In the genomic region with DNA sequence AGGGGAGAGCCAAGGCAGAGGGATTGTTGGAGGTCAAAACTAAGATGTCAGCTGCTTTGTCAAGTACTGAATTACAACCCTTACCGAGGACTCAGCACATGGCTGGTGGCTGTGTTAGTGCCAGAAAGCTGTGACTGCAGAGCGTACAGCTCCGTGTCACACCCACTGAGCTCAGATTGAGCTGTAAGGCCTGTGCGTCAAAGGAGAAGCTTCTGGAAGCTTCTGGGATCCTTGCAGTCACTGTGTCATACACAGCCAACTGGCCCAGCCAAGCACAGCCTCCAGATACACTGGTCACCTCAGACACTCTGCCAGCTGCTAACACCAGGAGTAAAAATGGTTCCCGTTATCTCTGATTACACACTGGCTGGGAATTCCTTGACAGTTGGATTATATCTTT, we compare ENCODE assay signal across 14 mouse cellular contexts. TPM values are rescaled to one million over a fixed set of nuclear protein-coding genes. Genes with fewer than 3 reads are reported as not detected.
DNase-seq lines count a peak whose midpoint lies in the region; ATAC-seq and TF ChIP-seq lines count a peak whose summit lies in the region.
"Had no signal": no experiment of that assay in that cellular context is flagged by ENCODE, and none has a peak within 500 bp of the region (broad histone marks: within the 10 kb centered on the region; RNA-seq: fewer than 3 reads in every experiment).

No protein-coding gene starts in this region.

- peak overlapping the region; percentile 74; the same call in 1 of the 2 replicates for H3K27ac ChIP-seq in hindbrain, embryonic 10.5 days
- H3K27ac ChIP-seq in hindbrain, embryonic 12.5 days: no peak overlapping the region
- H3K27ac ChIP-seq in embryonic fibroblast, embryonic 13.5 days (ENCODE audit: insufficient read depth, low read length): peak overlapping the region; percentile 100
- no peak overlapping the region for H3K27ac ChIP-seq in kidney, embryonic 16.5 days (ENCODE audit: low read length)
- H3K27ac ChIP-seq: midbrain, embryonic 13.5 days had no signal

- H3K4me1 ChIP-seq in hindbrain, embryonic 10.5 days (replicated peaks): peaks cover 40% of the 10 kb centered on the region
- peaks cover 21% of the 10 kb centered on the region for H3K4me1 ChIP-seq in hindbrain, embryonic 12.5 days
- H3K4me1 ChIP-seq in embryonic fibroblast, embryonic 13.5 days (ENCODE audit: control insufficient read depth, insufficient read depth, low read length): peaks cover 18% of the 10 kb centered on the region
- no peaks in the 10 kb centered on the region for H3K4me1 ChIP-seq in kidney, embryonic 16.5 days (ENCODE audit: insufficient read depth, low read length)
- H3K4me1 ChIP-seq: midbrain, embryonic 13.5 days had no signal

- no peak overlapping the region for H3K4me2 ChIP-seq in hindbrain, embryonic 12.5 days (replicated peaks)
- H3K4me2 ChIP-seq in kidney, embryonic 16.5 days (replicated peaks; ENCODE audit: low read depth, low read length): no peak overlapping the region
- H3K4me2 ChIP-seq: liver, embryonic 11.5 days; midbrain, embryonic 13.5 days had no signal

- H3K36me3 ChIP-seq in hindbrain, embryonic 10.5 days: no peaks in the 10 kb centered on the region
- H3K36me3 ChIP-seq in hindbrain, embryonic 12.5 days: no peaks in the 10 kb centered on the region
- no peaks in the 10 kb centered on the region for H3K36me3 ChIP-seq in kidney, embryonic 16.5 days (ENCODE audit: insufficient read depth, low read length)
- H3K36me3 ChIP-seq: midbrain, embryonic 13.5 days had no signal

- DNase-seq in hindbrain, embryonic 10.5 days (ENCODE audit: low spot score): no peak
- DNase-seq in heart, postnatal 10 days: peak; percentile 42 to 56
- peak; percentile 53 for DNase-seq in skeletal muscle tissue, adult 2 months (ENCODE audit: low read depth, low spot score)
- no peak for DNase-seq in left cerebral cortex, postnatal 36 days (ENCODE audit: low spot score in 2 of 2)
- DNase-seq: cerebellum, postnatal 25 days; lung, adult 2 months; retina, postnatal 1 day had no signal

- 92% methylated on average over 5 of the region's 5 CpGs for WGBS in hindbrain, embryonic 10.5 days
- WGBS in hindbrain, embryonic 12.5 days: 81% methylated on average over 5 of the region's 5 CpGs
- WGBS in kidney, embryonic 16.5 days: 64% methylated on average over 5 of the region's 5 CpGs

- intact Hi-C loops in heart, postnatal 10 days (cut with DNase I): no loop called here
- intact Hi-C loops in left cerebral cortex, postnatal 36 days (cut with DNase I): no loop called here

- no peak overlapping the region for H3K4me3 ChIP-seq in hindbrain, embryonic 10.5 days
- H3K4me3 ChIP-seq in hindbrain, embryonic 12.5 days: no peak overlapping the region
- no peak overlapping the region for H3K4me3 ChIP-seq in embryonic fibroblast, embryonic 13.5 days (ENCODE audit: insufficient read depth, low read length)
- no peak overlapping the region for H3K4me3 ChIP-seq in kidney, embryonic 16.5 days (ENCODE audit: low read length)
- H3K4me3 ChIP-seq: midbrain, embryonic 13.5 days; myocyte had no signal

- ATAC-seq in hindbrain, embryonic 12.5 days (ENCODE audit: low FRiP score): no peak
- no peak for ATAC-seq in kidney, embryonic 16.5 days (ENCODE audit: low FRiP score, low TSS enrichment)
- ATAC-seq: midbrain, embryonic 13.5 days had no signal

- no peak for TF ChIP-seq POLR2A in embryonic fibroblast, embryonic 13.5 days (IDR thresholded peaks at IDR 0.05; ENCODE audit: low read depth, low read length)

- H3K9me3 ChIP-seq in hindbrain, embryonic 10.5 days: no peaks in the 10 kb centered on the region
- no peaks in the 10 kb centered on the region for H3K9me3 ChIP-seq in hindbrain, embryonic 12.5 days (replicated peaks)
- H3K9me3 ChIP-seq in kidney, embryonic 16.5 days (ENCODE audit: low read length): no peaks in the 10 kb centered on the region
- H3K9me3 ChIP-seq: midbrain, embryonic 13.5 days had no signal

- H3K27me3 ChIP-seq in hindbrain, embryonic 10.5 days (ENCODE audit: insufficient read depth, poor library complexity, severe bottlenecking): 0 out of 2 replicates have a peak, but pooled peaks cover 3% of the 10 kb centered on the region
- no peaks in the 10 kb centered on the region for H3K27me3 ChIP-seq in hindbrain, embryonic 12.5 days
- H3K27me3 ChIP-seq in kidney, embryonic 16.5 days (ENCODE audit: insufficient read depth, low read length): no peaks in the 10 kb centered on the region
- H3K27me3 ChIP-seq: midbrain, embryonic 13.5 days had no signal

- TF ChIP-seq CTCF in embryonic fibroblast, embryonic 13.5 days (IDR thresholded peaks at IDR 0.05; ENCODE audit: borderline replicate concordance, insufficient read depth, low read length): no peak

- H3K9ac ChIP-seq in hindbrain, embryonic 12.5 days: no peak overlapping the region
- H3K9ac ChIP-seq in kidney, embryonic 16.5 days (replicated peaks; ENCODE audit: low read length): no peak overlapping the region
- H3K9ac ChIP-seq: midbrain, embryonic 13.5 days had no signal

RNA-seq across cellular contexts. Expression of gene Crabp1, which starts 39.8 kb away (rescaled TPM):
- polyA plus RNA-seq in hindbrain, embryonic 10.5 days (2016; fragmentation: Nextera tagmentation; extraction: Ambion mirVana): 1,866 and 1,915 TPM in 2 replicates
- polyA plus RNA-seq in hindbrain, embryonic 12.5 days (2016; fragmentation: Nextera tagmentation; extraction: Ambion mirVana): 655 and 681 TPM in 2 replicates
- 344 and 514 TPM in 2 replicates for polyA plus RNA-seq in embryonic fibroblast, embryonic 13.5 days (2011; ENCODE audit: insufficient read length, low read depth, missing spikeins)
- total RNA-seq in heart, postnatal 10 days (2021): not detected
- 1 to 10 TPM; 1.8 to 2.6 TPM for total RNA-seq in left cerebral cortex, postnatal 36 days (2021)
- 53.8 and 62.5 TPM in 2 replicates for polyA plus RNA-seq in kidney, embryonic 16.5 days (2015; fragmentation: Nextera tagmentation; extraction: Ambion mirVana)
- total RNA-seq: megakaryocyte progenitor cell, adult 5-6 weeks had no signal

RNA-seq across cellular contexts. Expression of gene Ireb2, which starts 59.2 kb away (rescaled TPM):
- polyA plus RNA-seq in hindbrain, embryonic 10.5 days (2016; fragmentation: Nextera tagmentation; extraction: Ambion mirVana): 41.6 and 44.1 TPM in 2 replicates
- polyA plus RNA-seq in hindbrain, embryonic 12.5 days (2016; fragmentation: Nextera tagmentation; extraction: Ambion mirVana): 65.6 and 70.4 TPM in 2 replicates
- polyA plus RNA-seq in embryonic fibroblast, embryonic 13.5 days (2011; ENCODE audit: insufficient read length, low read depth, missing spikeins): 70.4 and 78.4 TPM in 2 replicates
- 10 to 100 TPM; 43.7 to 48.7 TPM for total RNA-seq in heart, postnatal 10 days (2021)
- total RNA-seq in left cerebral cortex, postnatal 36 days (2021): 10 to 100 TPM; 43.2 to 53.3 TPM
- polyA plus RNA-seq in kidney, embryonic 16.5 days (2015; fragmentation: Nextera tagmentation; extraction: Ambion mirVana): 35.4 and 37.9 TPM in 2 replicates

Comparison
In these comparisons a context has a peak if more than half of its experiments do, and no peak if none do; other contexts are left out.
1. H3K27ac ChIP-seq: peak in hindbrain, embryonic 10.5 days (single experiment) and embryonic fibroblast, embryonic 13.5 days (single experiment); none in hindbrain, embryonic 12.5 days (single experiment) and kidney, embryonic 16.5 days (single experiment).
2. DNase-seq: peak in heart, postnatal 10 days (2 of 2) and skeletal muscle tissue, adult 2 months (single experiment); none in hindbrain, embryonic 10.5 days (single experiment) and left cerebral cortex, postnatal 36 days (0 of 2).